Mouse (Mus musculus) limb, embryonic 10.5 days (tissue): ENCODE measurements at regions not wholly inside any gene's neighbourhood (a gene's known extent, or its start where the extent isn't known, plus 50 kb on each side); places are given as distances from the start of the nearest gene placed in this dataset.
"Not testable (repeated sequence)": the region's sequence is repeated elsewhere in the genome, so short reads cannot be mapped to it uniquely, and the experiment has no call there.

Experiments
- DNase-seq: peaks from one replicate; pipeline ENCODE4 v3.0.0-alpha.2; 2017; ENCODE audit warnings: low spot score
- H3K27ac ChIP-seq: fragments of 300-500 bp; sonication (generic); 2 replicates; pipeline ENCODE4 v1.5.1; 2016; ENCODE audit warnings: mild to moderate bottlenecking
- H3K27me3 ChIP-seq: fragments of 300-500 bp; sonication (generic); 2 replicates; pipeline ENCODE4 v1.6.1; 2016; ENCODE audit warnings: low read depth, mild to moderate bottlenecking; ENCODE audit not compliant: poor library complexity, severe bottlenecking
- H3K36me3 ChIP-seq: fragments of 300-500 bp; sonication (generic); 2 replicates; pipeline ENCODE4 v1.6.1; 2016; ENCODE audit warnings: mild to moderate bottlenecking, moderate library complexity
- H3K4me1 ChIP-seq: fragments of 300-500 bp; sonication (generic); 2 replicates; pipeline ENCODE4 v1.6.1; 2016
- H3K4me3 ChIP-seq: fragments of 300-500 bp; sonication (generic); 2 replicates; pipeline ENCODE4 v1.5.1; 2016; ENCODE audit warnings: mild to moderate bottlenecking, moderate library complexity
- H3K9me3 ChIP-seq: fragments of 300-500 bp; sonication (generic); replicated peaks from 2 replicates; pipeline ENCODE4 v1.6.1; 2016; ENCODE audit warnings: mild to moderate bottlenecking
- WGBS: fragments of 180-500 bp; shearing (Covaris S2); methylation state at CpG from one replicate; pipeline ENCODE4 v1.1.7; 2016; 5-methylcytosine and 5-hydroxymethylcytosine counted together

DNA sequence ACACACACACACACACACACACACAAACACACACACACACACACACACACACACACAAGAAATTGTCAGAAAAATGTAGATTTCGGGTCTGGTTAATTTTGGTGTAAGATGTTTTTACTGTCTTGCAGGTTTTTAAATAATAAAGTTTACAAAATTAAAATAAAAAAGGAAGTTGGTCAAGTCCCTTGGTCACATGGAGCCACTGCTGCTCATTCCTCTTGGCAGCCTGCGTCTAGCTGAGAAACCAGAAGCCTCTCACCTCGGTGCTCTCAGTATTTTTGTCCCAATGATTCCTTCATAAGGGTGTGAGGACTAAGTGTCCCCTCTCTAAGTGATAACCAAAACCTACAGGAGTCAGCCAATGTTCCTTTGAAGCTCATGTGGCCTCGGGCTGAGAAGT lies 76.8 kb upstream of the Smg1 start:
- H3K27me3 ChIP-seq = no peaks in the 10 kb centered on the region
- H3K4me3 ChIP-seq = no peak overlapping the region
- no peaks in the 10 kb centered on the region for H3K9me3 ChIP-seq
- 89% methylated on average over 4 of the region's 4 CpGs for WGBS
- no peaks in the 10 kb centered on the region for H3K36me3 ChIP-seq
- DNase-seq = no peak
- H3K4me1 ChIP-seq = peaks cover 10% of the 10 kb centered on the region
- H3K27ac ChIP-seq = no peak overlapping the region

DNA sequence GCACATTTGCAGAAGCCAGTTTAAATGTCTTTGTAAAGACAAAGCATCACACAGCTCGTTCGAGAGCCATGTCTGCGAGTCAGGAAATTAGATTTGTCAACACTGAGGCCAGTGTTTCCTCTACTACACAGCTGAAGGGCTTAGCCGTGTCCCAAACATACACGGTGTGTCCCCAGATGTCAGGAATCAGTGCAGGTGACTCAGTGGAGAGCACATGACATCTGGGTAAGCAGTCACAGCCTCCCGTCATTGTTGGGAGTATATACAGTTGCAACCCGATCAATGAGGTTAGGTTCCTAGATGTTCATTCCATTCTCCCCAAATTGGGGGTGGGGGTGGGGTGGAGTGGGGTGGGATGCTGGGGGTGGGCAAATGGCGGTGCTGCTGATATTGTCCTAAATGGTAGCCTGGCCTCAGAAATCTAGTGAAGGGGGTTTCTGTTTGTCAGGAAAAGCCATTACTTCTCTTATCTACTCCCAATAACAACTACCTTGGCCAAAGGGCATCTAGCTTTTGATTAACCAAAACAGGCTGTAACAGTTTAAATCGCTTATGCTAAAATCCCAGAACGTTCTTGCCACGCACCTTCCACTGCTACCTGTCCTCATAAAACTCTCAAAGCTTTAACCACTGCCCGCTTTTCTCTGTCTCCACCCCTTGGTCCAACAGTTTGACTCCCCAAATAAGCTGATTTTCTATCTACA lies 75.1 kb upstream of the Smg1 start:
- H3K9me3 ChIP-seq = no peaks in the 10 kb centered on the region
- H3K4me1 ChIP-seq = peaks cover 10% of the 10 kb centered on the region
- no peak overlapping the region for H3K27ac ChIP-seq
- no peaks in the 10 kb centered on the region for H3K36me3 ChIP-seq
- no peak overlapping the region for H3K4me3 ChIP-seq
- no peak for DNase-seq
- 73% methylated on average over 12 of the region's 12 CpGs for WGBS
- no peaks in the 10 kb centered on the region for H3K27me3 ChIP-seq

GRCm38 (mm10) chr7:118314886-118315285 lies 71.4 kb upstream of the Smg1 start:
- not testable (repeated sequence) for H3K27me3 ChIP-seq, H3K9me3 ChIP-seq, H3K4me1 ChIP-seq, DNase-seq, H3K27ac ChIP-seq, H3K4me3 ChIP-seq, H3K36me3 ChIP-seq
- WGBS = 74% methylated on average over 10 of the region's 10 CpGs

- Histone ChIP-seq H3K27me3 (no peaks in the 10 kb centered on the region), H3K4me3 (no peak overlapping the region), H3K4me1 (peaks cover 10% of the 10 kb centered on the region), H3K27ac (0 out of 2 replicates have a peak overlapping the region, but pooled peaks have one; percentile 14), H3K36me3 (no peaks in the 10 kb centered on the region), H3K9me3 (no peaks in the 10 kb centered on the region)
- 85% methylated on average over 8 of the region's 8 CpGs for WGBS
- no peak for DNase-seq
Measured at GRCm38 (mm10) chr7:118314228-118314658, 70.8 kb upstream of the Smg1 start.

GRCm38 (mm10) chr7:118313818-118314217 lies 70.3 kb upstream of the Smg1 start:
- DNase-seq = no peak
- 76% methylated on average over 8 of the region's 8 CpGs for WGBS
- no peaks in the 10 kb centered on the region for H3K9me3 ChIP-seq
- no peaks in the 10 kb centered on the region for H3K27me3 ChIP-seq
- H3K4me1 ChIP-seq = peaks cover 10% of the 10 kb centered on the region
- no peak overlapping the region for H3K4me3 ChIP-seq
- H3K36me3 ChIP-seq = no peaks in the 10 kb centered on the region
- no peak overlapping the region for H3K27ac ChIP-seq

GRCm38 (mm10) chr7:118309733-118310132 lies 66.3 kb upstream of the Smg1 start:
- WGBS = 78% methylated on average over 5 of the region's 5 CpGs
- Histone ChIP-seq H3K27ac (no peak overlapping the region), H3K4me3 (no peak overlapping the region), H3K9me3 (no peaks in the 10 kb centered on the region), H3K27me3 (no peaks in the 10 kb centered on the region), H3K36me3 (no peaks in the 10 kb centered on the region), H3K4me1 (peaks cover 5% of the 10 kb centered on the region)
- no peak for DNase-seq

DNA sequence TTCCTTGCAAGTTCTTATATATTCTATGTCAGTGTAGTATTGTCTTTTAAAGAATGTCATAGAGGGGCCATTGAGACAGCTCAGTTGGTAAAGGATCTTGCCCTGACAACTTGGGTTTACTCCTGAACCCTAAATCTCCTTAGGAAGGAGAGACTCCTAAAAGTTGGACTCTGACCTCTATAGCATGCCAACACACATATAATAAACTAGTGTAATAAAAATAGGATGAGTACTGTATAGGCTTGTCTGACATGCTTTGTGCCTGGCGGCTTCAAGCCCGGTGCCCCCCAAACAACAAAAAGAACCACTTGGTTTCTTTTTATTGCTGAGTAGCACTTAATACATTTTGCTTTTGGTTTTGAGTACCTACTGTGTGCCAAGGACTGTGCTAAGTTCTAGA lies 65.4 kb upstream of the Smg1 start:
- 95% methylated on average over 2 of the region's 2 CpGs for WGBS
- no peaks in the 10 kb centered on the region for H3K27me3 ChIP-seq
- DNase-seq = no peak
- H3K4me1 ChIP-seq = peaks cover 5% of the 10 kb centered on the region
- no peak overlapping the region for H3K27ac ChIP-seq
- H3K9me3 ChIP-seq = no peaks in the 10 kb centered on the region
- H3K36me3 ChIP-seq = no peaks in the 10 kb centered on the region
- H3K4me3 ChIP-seq = no peak overlapping the region

GRCm38 (mm10) chr7:118304812-118305211 lies 61.3 kb upstream of the Smg1 start:
- peak; percentile 88 for DNase-seq
- Histone ChIP-seq H3K27ac (no peak overlapping the region), H3K36me3 (no peaks in the 10 kb centered on the region), H3K4me3 (no peak overlapping the region), H3K9me3 (no peaks in the 10 kb centered on the region), H3K4me1 (peaks cover 22% of the 10 kb centered on the region), H3K27me3 (no peaks in the 10 kb centered on the region)
- under 1% methylated on average over 8 of the region's 8 CpGs for WGBS

- Histone ChIP-seq H3K9me3 (no peaks in the 10 kb centered on the region), H3K27ac (no peak overlapping the region), H3K36me3 (no peaks in the 10 kb centered on the region), H3K4me3 (no peak overlapping the region), H3K4me1 (peaks cover 22% of the 10 kb centered on the region), H3K27me3 (no peaks in the 10 kb centered on the region)
- DNase-seq = no peak
- 71% methylated on average over 2 of the region's 2 CpGs for WGBS
Measured at GRCm38 (mm10) chr7:118304338-118304737, 60.9 kb upstream of the Smg1 start.

- Histone ChIP-seq H3K27ac (no peak overlapping the region), H3K4me3 (no peak overlapping the region), H3K9me3 (no peaks in the 10 kb centered on the region), H3K27me3 (no peaks in the 10 kb centered on the region), H3K4me1 (peaks cover 22% of the 10 kb centered on the region), H3K36me3 (no peaks in the 10 kb centered on the region)
- no peak for DNase-seq
- 91% methylated on average over 6 of the region's 6 CpGs for WGBS
Measured at GRCm38 (mm10) chr7:118303921-118304320, 60.5 kb upstream of the Smg1 start.

GRCm38 (mm10) chr7:118300678-118301342 lies 57.3 kb upstream of the Smg1 start:
- WGBS = 45% methylated on average over 7 of the region's 7 CpGs
- peak; percentile 52 for DNase-seq
- no peak overlapping the region for H3K4me3 ChIP-seq
- no peaks in the 10 kb centered on the region for H3K36me3 ChIP-seq
- peak overlapping the region; percentile 32; the same call in 1 of the 2 replicates for H3K27ac ChIP-seq
- H3K4me1 ChIP-seq = peaks cover 25% of the 10 kb centered on the region
- no peaks in the 10 kb centered on the region for H3K9me3 ChIP-seq
- no peaks in the 10 kb centered on the region for H3K27me3 ChIP-seq

DNA sequence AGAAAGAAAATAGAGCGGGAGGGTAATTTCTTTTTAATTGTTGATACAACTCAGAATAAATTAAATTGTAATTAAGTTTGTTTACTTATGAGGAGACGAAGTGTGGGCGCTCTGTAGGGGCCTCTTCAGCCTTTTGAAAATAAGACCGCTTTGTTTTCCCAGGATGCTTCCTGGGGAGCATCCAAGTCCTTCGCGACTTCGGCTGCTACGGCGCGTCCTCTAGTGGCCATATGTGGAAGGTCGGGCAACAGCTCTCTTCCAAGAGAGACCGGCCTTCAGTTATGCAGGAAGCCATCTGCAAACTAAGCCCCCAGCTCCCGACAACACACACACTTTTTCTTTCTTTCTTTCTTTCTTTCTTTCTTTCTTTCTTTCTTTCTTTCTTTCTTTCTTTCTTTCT lies 54.1 kb upstream of the Smg1 start:
- DNase-seq = peak; percentile 86
- Histone ChIP-seq H3K4me1 (peaks cover 20% of the 10 kb centered on the region), H3K27ac (peak overlapping the region; percentile 36; the same call in 1 of the 2 replicates), H3K4me3 (no peak overlapping the region), H3K36me3 (no peaks in the 10 kb centered on the region), H3K9me3 (peaks cover 3% of the 10 kb centered on the region; the same call in 1 of the 2 replicates), H3K27me3 (no peaks in the 10 kb centered on the region)
- 3% methylated on average over 13 of the region's 13 CpGs for WGBS

DNA sequence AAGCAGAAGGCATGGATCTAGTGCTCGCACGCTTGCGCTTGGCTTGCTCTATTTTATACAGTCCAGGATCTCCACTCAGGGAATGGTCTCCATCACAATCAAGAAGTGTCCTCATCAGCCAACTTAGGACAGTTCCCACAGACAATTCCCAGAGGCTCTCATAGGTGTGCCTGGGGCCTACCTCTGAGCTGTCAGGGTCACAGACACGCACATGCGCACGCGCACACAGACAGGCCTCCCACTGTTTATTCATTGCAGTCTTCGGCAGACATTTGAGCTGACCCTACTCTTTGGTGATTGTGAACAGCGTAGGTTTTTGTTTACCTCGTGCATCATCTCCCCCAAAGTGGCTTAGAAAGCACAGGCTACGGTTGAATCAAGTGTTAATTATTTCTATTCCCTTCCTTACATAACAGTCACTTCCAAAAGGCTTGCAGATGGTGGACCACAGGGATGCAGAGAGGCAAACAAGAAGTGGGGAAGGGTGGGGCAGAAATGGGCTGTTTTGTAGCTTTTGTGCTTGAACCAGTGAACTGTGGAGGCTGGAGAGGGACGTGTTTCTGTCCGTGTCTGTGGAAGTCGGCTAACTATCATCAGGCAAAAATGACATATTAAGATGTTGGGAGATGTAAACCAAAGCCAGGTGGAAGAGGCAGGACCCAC lies 53.5 kb upstream of the Smg1 start:
- Histone ChIP-seq H3K9me3 (peaks cover 3% of the 10 kb centered on the region; the same call in 1 of the 2 replicates), H3K36me3 (no peaks in the 10 kb centered on the region), H3K27ac (peak overlapping the region; percentile 36; the same call in 1 of the 2 replicates), H3K4me3 (no peak overlapping the region), H3K4me1 (peaks cover 20% of the 10 kb centered on the region), H3K27me3 (no peaks in the 10 kb centered on the region)
- WGBS = 82% methylated on average over 14 of the region's 14 CpGs
- no peak for DNase-seq
